ENCODE assay signal across 20 mouse cellular contexts in genomic region chr14:47910741-47911295, GRCm38 (mm10).
A peak's percentile ranks its signal among the peaks of the same experiment; 100 is the strongest.
DNase-seq lines count a peak whose midpoint lies in the region; ATAC-seq and TF ChIP-seq lines count a peak whose summit lies in the region.
"Had no signal": no experiment of that assay in that cellular context is flagged by ENCODE, and none has a peak within 500 bp of the region (broad histone marks: within the 10 kb centered on the region; RNA-seq: fewer than 3 reads in every experiment).

No protein-coding gene starts in this region.

- no peaks in the 10 kb centered on the region for H3K9me3 ChIP-seq in forebrain, embryonic 12.5 days
- H3K9me3 ChIP-seq in forebrain, embryonic 10.5 days, result no peaks in the 10 kb centered on the region
- no peaks in the 10 kb centered on the region for H3K9me3 ChIP-seq in midbrain, embryonic 10.5 days (replicated peaks)
- no peaks in the 10 kb centered on the region for H3K9me3 ChIP-seq in midbrain, postnatal 0 days (ENCODE audit: low read length)
- H3K9me3 ChIP-seq in hindbrain, postnatal 0 days (ENCODE audit: low read length), result no peaks in the 10 kb centered on the region
- H3K9me3 ChIP-seq: embryonic facial prominence, embryonic 15.5 days; limb, embryonic 15.5 days; neural tube, embryonic 12.5 days had no signal

- peaks cover 7% of the 10 kb centered on the region; the same call in 1 of the 2 replicates for H3K27me3 ChIP-seq in forebrain, embryonic 12.5 days
- H3K27me3 ChIP-seq in forebrain, embryonic 10.5 days (ENCODE audit: poor library complexity, severe bottlenecking), result peaks cover 4% of the 10 kb centered on the region; the same call in 1 of the 2 replicates
- H3K27me3 ChIP-seq in midbrain, embryonic 10.5 days (ENCODE audit: low read depth, poor library complexity, severe bottlenecking), result no peaks in the 10 kb centered on the region
- no peaks in the 10 kb centered on the region for H3K27me3 ChIP-seq in midbrain, postnatal 0 days (ENCODE audit: insufficient read depth, low read length)
- no peaks in the 10 kb centered on the region for H3K27me3 ChIP-seq in hindbrain, postnatal 0 days (ENCODE audit: insufficient read depth, low read length)
- H3K27me3 ChIP-seq: CH12.LX; embryonic facial prominence, embryonic 15.5 days; limb, embryonic 15.5 days; neural tube, embryonic 12.5 days had no signal

- WGBS in forebrain, embryonic 12.5 days, result 46% methylated on average over 6 of the region's 6 CpGs
- WGBS in forebrain, embryonic 10.5 days, result 54% methylated on average over 6 of the region's 6 CpGs
- 52% methylated on average over 6 of the region's 6 CpGs for WGBS in midbrain, embryonic 10.5 days
- 21% methylated on average over 6 of the region's 6 CpGs for WGBS in midbrain, postnatal 0 days
- WGBS in hindbrain, postnatal 0 days, result 31% methylated on average over 6 of the region's 6 CpGs

- peak overlapping the region; percentile 36; the same call in 1 of the 2 replicates for H3K27ac ChIP-seq in forebrain, embryonic 12.5 days
- H3K27ac ChIP-seq in forebrain, embryonic 10.5 days, result no peak overlapping the region
- peak overlapping the region; percentile 55 for H3K27ac ChIP-seq in midbrain, embryonic 10.5 days (replicated peaks)
- no peak overlapping the region; the same call in 1 of the 2 replicates for H3K27ac ChIP-seq in midbrain, postnatal 0 days (ENCODE audit: low read depth, low read length)
- H3K27ac ChIP-seq in hindbrain, postnatal 0 days, result peak overlapping the region; percentile 48
- H3K27ac ChIP-seq: embryonic facial prominence, embryonic 15.5 days; limb, embryonic 15.5 days; macrophage; neural tube, embryonic 12.5 days had no signal

- no peak overlapping the region for H3K9ac ChIP-seq in forebrain, embryonic 12.5 days
- H3K9ac ChIP-seq in midbrain, postnatal 0 days (replicated peaks; ENCODE audit: low read length, poor library complexity, severe bottlenecking), result no peak overlapping the region
- no peak overlapping the region; the same call in 1 of the 2 replicates for H3K9ac ChIP-seq in hindbrain, postnatal 0 days (replicated peaks; ENCODE audit: low read length)
- H3K9ac ChIP-seq: embryonic facial prominence, embryonic 15.5 days; limb, embryonic 15.5 days; neural tube, embryonic 12.5 days had no signal

- no peak for TF ChIP-seq CTCF in midbrain, postnatal 0 days (IDR thresholded peaks at IDR 0.05)
- no peak for TF ChIP-seq CTCF in hindbrain, postnatal 0 days (IDR thresholded peaks at IDR 0.05; ENCODE audit: low read depth)

- peak; percentile 47 for ATAC-seq in forebrain, embryonic 12.5 days (ENCODE audit: low FRiP score)
- ATAC-seq in midbrain, postnatal 0 days (ENCODE audit: low FRiP score), result no peak
- ATAC-seq in hindbrain, postnatal 0 days, result no peak
- ATAC-seq: intestine, postnatal 0 days had no signal

- peaks cover 30% of the 10 kb centered on the region for H3K4me1 ChIP-seq in forebrain, embryonic 12.5 days
- H3K4me1 ChIP-seq in forebrain, embryonic 10.5 days, result peaks cover 20% of the 10 kb centered on the region
- peaks cover 33% of the 10 kb centered on the region for H3K4me1 ChIP-seq in midbrain, embryonic 10.5 days
- peaks cover 10% of the 10 kb centered on the region; the same call in 1 of the 2 replicates for H3K4me1 ChIP-seq in midbrain, postnatal 0 days (ENCODE audit: insufficient read depth, low read length)
- H3K4me1 ChIP-seq in hindbrain, postnatal 0 days (ENCODE audit: insufficient read depth, low read length), result peaks cover 21% of the 10 kb centered on the region

- H3K36me3 ChIP-seq in forebrain, embryonic 12.5 days (replicated peaks), result no peaks in the 10 kb centered on the region
- H3K36me3 ChIP-seq in forebrain, embryonic 10.5 days (replicated peaks), result no peaks in the 10 kb centered on the region
- H3K36me3 ChIP-seq in midbrain, embryonic 10.5 days, result no peaks in the 10 kb centered on the region
- no peaks in the 10 kb centered on the region for H3K36me3 ChIP-seq in midbrain, postnatal 0 days (ENCODE audit: insufficient read depth, low read length)
- H3K36me3 ChIP-seq in hindbrain, postnatal 0 days (ENCODE audit: insufficient read depth, low read length), result no peaks in the 10 kb centered on the region
- H3K36me3 ChIP-seq: embryonic facial prominence, embryonic 15.5 days; limb, embryonic 15.5 days; neural tube, embryonic 12.5 days had no signal

- H3K4me2 ChIP-seq in forebrain, embryonic 12.5 days, result no peak overlapping the region
- no peak overlapping the region for H3K4me2 ChIP-seq in midbrain, postnatal 0 days (ENCODE audit: low read depth, low read length, poor library complexity, severe bottlenecking)
- H3K4me2 ChIP-seq in hindbrain, postnatal 0 days (ENCODE audit: low read depth, low read length), result no peak overlapping the region
- H3K4me2 ChIP-seq: embryonic facial prominence, embryonic 15.5 days; limb, embryonic 15.5 days; neural tube, embryonic 12.5 days had no signal

- no peak for DNase-seq in forebrain, embryonic 10.5 days (ENCODE audit: extremely low spot score, low spot score)
- no peak for DNase-seq in midbrain, embryonic 10.5 days (ENCODE audit: low spot score)
- DNase-seq in midbrain, postnatal 0 days (ENCODE audit: low spot score), result no peak
- DNase-seq in hindbrain, postnatal 0 days (ENCODE audit: low spot score), result peak; percentile 30
- peak; percentile 32 for DNase-seq in retina, postnatal 1 day
- DNase-seq in lung, postnatal 14 days, result no peak
- no peak for DNase-seq in lung, postnatal 25 days (ENCODE audit: low spot score)
- DNase-seq: adrenal gland, postnatal 10 days; cerebellum, adult 8-10 months; heart, adult 11 months; kidney, postnatal 14 days; lung, adult 18-20 months; thymus, postnatal 36 days had no signal

- no peak overlapping the region for H3K4me3 ChIP-seq in forebrain, embryonic 12.5 days (replicated peaks)
- no peak overlapping the region for H3K4me3 ChIP-seq in forebrain, embryonic 10.5 days
- no peak overlapping the region for H3K4me3 ChIP-seq in midbrain, embryonic 10.5 days
- H3K4me3 ChIP-seq in midbrain, postnatal 0 days (ENCODE audit: low read depth, low read length), result no peak overlapping the region
- H3K4me3 ChIP-seq in hindbrain, postnatal 0 days (ENCODE audit: low read length), result no peak overlapping the region
- H3K4me3 ChIP-seq: embryonic facial prominence, embryonic 15.5 days; limb, embryonic 15.5 days; neural tube, embryonic 12.5 days had no signal

Comparison
In these comparisons a context has a peak if more than half of its experiments do, and no peak if none do; other contexts are left out.
1. H3K27ac ChIP-seq: peak in forebrain, embryonic 12.5 days (single experiment), midbrain, embryonic 10.5 days (single experiment) and hindbrain, postnatal 0 days (single experiment); none in forebrain, embryonic 10.5 days (single experiment) and midbrain, postnatal 0 days (single experiment).
2. DNase-seq: peak in hindbrain, postnatal 0 days (single experiment) and retina, postnatal 1 day (single experiment); none in forebrain, embryonic 10.5 days (single experiment), midbrain, embryonic 10.5 days (single experiment), midbrain, postnatal 0 days (single experiment), lung, postnatal 14 days (single experiment) and lung, postnatal 25 days (single experiment).